ENCODE assay signal across 8 mouse cellular contexts in genomic region chr1:152622765-152623211, GRCm38 (mm10).
DNase-seq lines count a peak whose midpoint lies in the region; ATAC-seq and TF ChIP-seq lines count a peak whose summit lies in the region.

No protein-coding gene starts in this region.

- no peak for TF ChIP-seq EP300 in lung, postnatal 0 days (IDR thresholded peaks at IDR 0.05)

- WGBS in kidney, adult 2 months, result 18% methylated on average over 9 of the region's 9 CpGs
- 46% methylated on average over 9 of the region's 9 CpGs for WGBS in lung, postnatal 0 days

- H3K4me1 ChIP-seq in kidney, adult 2 months (ENCODE audit: control insufficient read depth, insufficient read depth, low read length), result peaks cover 18% of the 10 kb centered on the region
- peaks cover 13% of the 10 kb centered on the region; the same call in 1 of the 2 replicates for H3K4me1 ChIP-seq in lung, postnatal 0 days (ENCODE audit: insufficient read depth, low read depth, low read length)

- TF ChIP-seq POLR2A in kidney, adult 2 months (IDR thresholded peaks at IDR 0.05; ENCODE audit: low read depth, low read length), result no peak

- H3K27ac ChIP-seq in gastrocnemius, adult 2 months, result peak overlapping the region; percentile 92
- peak overlapping the region; percentile 100 for H3K27ac ChIP-seq in kidney, adult 2 months (ENCODE audit: insufficient read depth, low read depth, low read length)
- peak overlapping the region; percentile 65 for H3K27ac ChIP-seq in lung, postnatal 0 days (ENCODE audit: low read length)

- H3K27me3 ChIP-seq in kidney, adult 2 months (replicated peaks; ENCODE audit: control insufficient read depth, insufficient read depth, low read length), result no peaks in the 10 kb centered on the region
- no peaks in the 10 kb centered on the region for H3K27me3 ChIP-seq in lung, postnatal 0 days (replicated peaks; ENCODE audit: insufficient read depth, low read length)

- H3K9me3 ChIP-seq in lung, postnatal 0 days (ENCODE audit: low read length), result no peaks in the 10 kb centered on the region

- intact Hi-C loops in gastrocnemius, adult 2 months (cut with DNase I), result loop anchor here (5.0 kb wide), 2 partner anchors 35 to 125 kb away; no protein-coding TSS in a partner anchor
- intact Hi-C loops in left cerebral cortex, postnatal 36 days (cut with DNase I), result loop anchor here (5.0 to 10.0 kb wide), 3 partner anchors 35 to 95 kb away; no protein-coding TSS in a partner anchor
- intact Hi-C loops in gastrocnemius, postnatal 36 days (cut with DNase I), result loop anchor here (5.0 kb wide), 1 partner anchor 65 kb away; no protein-coding TSS in a partner anchor

- H3K36me3 ChIP-seq in kidney, adult 2 months (ENCODE audit: control insufficient read depth, insufficient read depth, low read length), result peaks cover 4% of the 10 kb centered on the region; the same call in 1 of the 2 replicates
- H3K36me3 ChIP-seq in lung, postnatal 0 days (ENCODE audit: insufficient read depth, low read length), result no peaks in the 10 kb centered on the region

- H3K9ac ChIP-seq in lung, postnatal 0 days (replicated peaks; ENCODE audit: low read depth), result no peak overlapping the region; the same call in 1 of the 2 replicates

- peak; percentile 12; the same call in 1 of the 2 replicates for ATAC-seq in lung, postnatal 0 days

- TF ChIP-seq CTCF in gastrocnemius, adult 2 months (IDR thresholded peaks at IDR 0.05), result 0 out of 2 replicates have a peak, but pooled peaks have one; percentile 1
- no peak for TF ChIP-seq CTCF in kidney, adult 2 months (conservative IDR thresholded peaks at IDR 0.05; ENCODE audit: insufficient read depth, insufficient read length, low read depth, low read length)
- TF ChIP-seq CTCF in lung, postnatal 0 days (IDR thresholded peaks at IDR 0.05), result peak; percentile 37

- H3K4me2 ChIP-seq in lung, postnatal 0 days (replicated peaks; ENCODE audit: low read depth, low read length), result peak overlapping the region; percentile 59

- H3K4me3 ChIP-seq in gastrocnemius, adult 2 months, result peak overlapping the region; percentile 82
- H3K4me3 ChIP-seq in kidney, adult 2 months (ENCODE audit: insufficient read depth, low read depth, low read length), result peak overlapping the region; percentile 99
- H3K4me3 ChIP-seq in lung, postnatal 0 days (ENCODE audit: low read depth, low read length), result peak overlapping the region; percentile 53

- DNase-seq in gastrocnemius, adult 2 months, result peak; percentile 45
- no peak for DNase-seq in gastrocnemius, adult 8-10 months (ENCODE audit: low spot score in 2 of 2)
- peak; percentile 97 for DNase-seq in heart, adult 11 months
- peak; percentile 84 for DNase-seq in kidney, adult 2 months
- DNase-seq in lung, postnatal 0 days (ENCODE audit: low spot score), result peak; percentile 52
- no peak for DNase-seq in left cerebral cortex, postnatal 36 days (ENCODE audit: low spot score in 2 of 2)
- no peak for DNase-seq in gastrocnemius, postnatal 36 days
- DNase-seq in spleen, adult 12 weeks (ENCODE audit: low spot score), result no peak

Comparison
In these comparisons a context has a peak if more than half of its experiments do, and no peak if none do; other contexts are left out.
1. DNase-seq: peak in gastrocnemius, adult 2 months (single experiment), heart, adult 11 months (single experiment), kidney, adult 2 months (single experiment) and lung, postnatal 0 days (single experiment); none in gastrocnemius, adult 8-10 months (0 of 2), left cerebral cortex, postnatal 36 days (0 of 2), gastrocnemius, postnatal 36 days (0 of 2) and spleen, adult 12 weeks (single experiment).
2. Peak in every context shown above with its lines, with median percentiles within 50 percentile points of each other: H3K27ac ChIP-seq and H3K4me3 ChIP-seq.